Mouse (Mus musculus) fat pad, adult 2 months (tissue): ENCODE results near the gene Mfsd4a.

Source experiments
- DNase-seq: peaks from one replicate; pipeline ENCODE4 v3.0.0-alpha.2; 2011; ENCODE audit warnings: low read depth, low spot score; ENCODE audit errors: extremely low read depth

Gene Mfsd4a

DNA sequence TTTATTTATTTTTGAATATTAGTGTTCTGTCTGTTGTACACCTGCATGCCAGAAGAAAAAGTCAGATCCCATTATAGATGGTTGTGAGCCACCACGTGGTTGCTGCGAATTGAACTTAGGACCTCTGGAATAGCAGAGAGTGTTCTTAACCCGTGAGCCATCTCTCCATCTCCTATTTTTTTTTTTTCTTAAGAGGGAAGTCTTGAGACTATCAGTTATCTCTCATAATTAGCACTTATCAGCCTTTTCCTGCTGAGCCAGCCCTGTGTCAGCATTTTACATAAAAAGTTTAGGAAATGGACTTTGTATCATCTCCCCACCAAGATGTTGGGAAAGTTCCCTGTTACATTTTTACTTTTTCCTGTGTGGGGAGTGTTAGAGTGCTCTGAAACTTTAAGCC lies 45.8 kb downstream of the Mfsd4a start:
- no peak for DNase-seq

GRCm38 (mm10) chr1:132019876-132020275 lies 48.0 kb downstream of the Mfsd4a start:
- no peak for DNase-seq

- no peak for DNase-seq
Measured at GRCm38 (mm10) chr1:132016691-132017090, 51.2 kb downstream of the Mfsd4a start.

DNA sequence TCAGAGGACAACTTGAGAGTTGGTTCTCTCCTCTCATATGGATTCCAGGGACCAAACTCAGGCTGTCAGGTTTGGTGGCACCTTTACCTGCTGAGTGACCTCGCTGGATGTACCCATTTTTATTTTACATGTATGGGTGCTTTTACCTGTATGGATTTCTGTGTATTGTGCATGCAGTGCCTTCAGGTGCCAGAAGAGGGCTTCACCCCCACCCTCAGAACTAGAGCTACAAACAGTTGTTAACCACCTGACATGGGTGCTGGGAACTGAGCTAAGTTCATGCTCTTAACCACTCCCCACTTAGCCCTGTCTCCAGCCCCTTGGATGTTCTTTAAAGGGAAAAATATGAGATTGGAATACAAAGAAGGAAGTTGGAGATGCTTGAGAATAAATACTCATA lies 53.1 kb downstream of the Mfsd4a start:
- DNase-seq: no peak

GRCm38 (mm10) chr1:132012861-132013260 lies 55.0 kb downstream of the Mfsd4a start:
- no peak for DNase-seq

DNA sequence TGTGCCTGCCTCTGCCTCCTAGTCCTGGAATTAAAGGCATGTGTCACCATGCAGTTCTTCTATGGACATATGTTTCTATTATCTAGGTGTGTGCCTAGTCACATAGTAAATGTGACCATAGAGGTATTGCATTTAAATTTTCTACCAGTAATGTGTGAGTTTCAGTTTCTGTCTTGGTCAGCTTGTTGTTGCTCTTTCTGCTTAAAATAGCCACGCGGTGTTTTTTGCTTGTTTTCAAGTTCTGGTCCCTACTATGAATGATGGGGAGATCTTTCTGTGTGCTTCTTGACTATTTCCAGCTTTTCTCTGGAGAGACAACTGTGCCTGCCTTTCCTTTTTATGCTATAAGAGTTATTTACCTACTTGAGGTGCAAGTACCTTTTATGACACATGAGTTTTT lies 56.1 kb downstream of the Mfsd4a start:
- no peak for DNase-seq

- peak; percentile 92 for DNase-seq
Measured at GRCm38 (mm10) chr1:132010632-132011501, 57.0 kb downstream of the Mfsd4a start.

DNA sequence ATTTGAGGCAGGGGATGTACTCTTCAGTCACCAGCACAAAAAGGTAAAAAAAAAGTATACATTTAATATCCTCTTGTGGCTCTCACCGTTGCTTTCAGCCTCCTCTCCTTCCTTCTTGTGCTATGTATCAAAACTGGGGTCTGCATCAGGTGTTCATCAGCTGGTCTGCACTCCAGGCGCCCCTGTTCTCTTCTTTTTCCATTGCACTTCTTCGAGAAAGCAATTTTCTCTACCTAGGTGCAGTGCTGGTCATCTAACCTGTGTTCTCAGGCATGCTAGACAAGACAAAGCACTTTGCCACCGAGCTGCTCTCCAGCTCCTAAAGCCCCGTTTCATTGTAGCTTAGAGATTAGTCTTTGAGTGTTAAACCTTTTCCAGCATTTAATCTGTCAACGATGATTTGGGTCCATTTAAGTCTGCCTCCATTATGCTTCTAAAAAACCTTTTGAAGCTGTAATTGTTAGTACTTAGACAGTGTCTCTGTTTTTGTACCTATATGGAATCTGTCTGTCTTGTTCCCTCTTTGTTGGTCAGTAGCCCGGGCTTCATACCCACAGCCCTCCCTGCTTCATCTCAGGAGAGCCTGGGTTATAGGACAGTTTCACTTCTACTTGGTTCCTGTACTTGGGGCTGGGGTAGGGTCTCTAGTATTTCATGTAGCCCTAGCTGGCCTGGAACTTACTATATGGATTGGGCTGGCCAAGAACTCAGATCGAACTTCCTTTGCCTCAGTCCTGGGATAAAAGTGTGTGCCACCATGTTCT lies 58.8 kb downstream of the Mfsd4a start:
- DNase-seq: no peak

DNA sequence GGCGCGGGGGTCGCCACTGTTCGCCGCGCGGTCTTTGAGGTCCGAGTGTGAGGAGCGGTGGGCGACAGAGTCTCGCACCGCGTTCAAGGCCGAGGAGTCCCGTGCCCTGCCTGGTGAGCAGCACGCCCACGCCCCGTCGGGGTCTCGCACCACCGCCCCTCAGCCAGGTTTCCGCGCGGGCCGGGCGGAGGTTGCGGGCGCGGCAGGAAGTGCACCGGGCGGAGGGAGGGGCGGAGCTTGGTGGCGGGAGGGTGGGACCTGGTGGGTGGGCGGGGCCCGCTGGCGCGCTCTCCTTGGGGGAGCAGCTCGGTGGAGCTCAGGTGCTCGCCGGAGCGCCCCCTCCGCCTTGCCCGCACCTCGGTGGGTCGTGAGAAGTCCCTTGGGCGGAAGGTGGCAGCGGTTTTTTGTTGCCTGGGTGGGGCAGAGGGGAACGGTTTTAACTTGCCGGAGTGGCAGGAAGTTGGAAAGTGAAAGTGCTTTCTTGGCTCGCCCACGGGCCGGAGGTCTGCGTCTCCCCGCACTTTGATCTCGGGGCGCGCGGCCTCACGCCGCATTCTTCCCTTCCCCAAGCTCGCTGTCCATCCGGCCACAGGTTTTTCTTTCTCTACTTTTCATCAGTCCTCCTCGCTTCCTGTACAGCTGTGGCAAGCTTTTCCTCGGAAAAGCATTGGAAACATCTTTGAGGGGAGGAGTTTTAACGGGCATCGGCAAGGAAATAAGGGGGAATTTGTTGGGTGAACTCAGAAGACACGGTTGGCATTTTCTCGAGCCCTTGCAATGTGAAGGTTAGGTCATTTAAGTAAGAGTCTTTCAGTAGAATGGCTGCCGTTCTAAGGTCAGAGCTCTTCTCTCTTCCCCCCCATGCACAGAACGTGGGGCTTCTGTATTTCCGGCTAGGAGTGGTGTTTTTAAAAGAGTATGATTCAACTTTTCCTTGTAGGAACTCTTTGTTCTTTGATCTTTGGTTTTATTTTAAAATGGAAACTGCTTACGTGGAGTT lies 59.7 kb downstream of the Mfsd4a start:
- no peak for DNase-seq

- DNase-seq: no peak
Measured at GRCm38 (mm10) chr1:132007282-132007815, 60.5 kb downstream of the Mfsd4a start, which contains the start of gene Elk4. Elk4 (plus strand) TSS chr1:132007607.

GRCm38 (mm10) chr1:132006721-132007120 lies 61.1 kb downstream of the Mfsd4a start:
- DNase-seq: no peak

- DNase-seq: no peak
Measured at GRCm38 (mm10) chr1:132006046-132006445, 61.8 kb downstream of the Mfsd4a start.

GRCm38 (mm10) chr1:132005466-132005865 lies 62.4 kb downstream of the Mfsd4a start:
- DNase-seq: no peak

DNA sequence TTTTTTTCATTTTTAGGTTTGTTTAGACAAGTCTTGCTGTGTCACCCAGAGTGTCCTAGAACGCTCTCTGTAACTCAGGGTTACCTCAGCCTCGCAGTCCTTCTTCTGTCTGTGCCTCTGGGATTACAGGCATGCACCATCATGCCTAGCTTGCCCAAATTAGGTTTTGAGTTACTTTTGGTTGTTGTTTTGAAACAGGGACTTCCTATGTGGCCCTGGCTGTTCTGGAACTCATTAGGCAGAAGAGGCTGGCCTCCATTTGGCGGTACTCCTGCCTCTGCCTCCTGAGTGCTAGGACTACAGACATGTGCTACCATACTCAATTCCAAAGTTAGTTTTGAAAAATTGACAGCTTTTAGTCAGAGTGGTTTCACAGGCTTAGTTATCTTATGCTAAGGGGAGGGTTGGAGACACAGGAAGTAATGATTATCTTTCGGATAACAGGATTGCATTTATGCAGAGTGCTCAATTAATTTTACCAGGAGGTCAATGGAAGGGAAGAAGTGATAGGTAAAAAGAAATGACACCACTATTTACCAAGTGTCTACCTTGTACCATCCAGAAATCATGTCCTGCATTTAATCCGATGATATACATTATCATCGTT lies 63.2 kb downstream of the Mfsd4a start:
- no peak for DNase-seq

DNA sequence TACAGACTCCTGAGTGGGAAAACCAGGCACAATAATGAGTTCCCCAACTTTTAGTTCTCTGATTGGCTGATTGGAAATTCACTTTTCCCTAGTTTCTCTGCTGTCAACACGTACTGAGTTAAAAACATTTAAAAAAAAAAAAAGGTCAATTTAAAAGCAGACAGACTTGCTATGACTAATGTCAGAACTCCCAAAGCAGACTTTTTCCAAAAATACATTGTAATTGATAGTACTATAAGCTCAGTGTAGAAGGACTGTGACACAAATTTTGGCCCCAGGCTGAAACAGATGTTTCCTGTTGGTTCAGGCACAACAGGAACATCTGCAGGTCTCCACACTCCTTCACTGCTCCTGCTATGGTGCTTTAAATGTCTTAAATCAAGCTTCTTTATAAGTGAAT lies 64.0 kb downstream of the Mfsd4a start:
- no peak for DNase-seq

DNA sequence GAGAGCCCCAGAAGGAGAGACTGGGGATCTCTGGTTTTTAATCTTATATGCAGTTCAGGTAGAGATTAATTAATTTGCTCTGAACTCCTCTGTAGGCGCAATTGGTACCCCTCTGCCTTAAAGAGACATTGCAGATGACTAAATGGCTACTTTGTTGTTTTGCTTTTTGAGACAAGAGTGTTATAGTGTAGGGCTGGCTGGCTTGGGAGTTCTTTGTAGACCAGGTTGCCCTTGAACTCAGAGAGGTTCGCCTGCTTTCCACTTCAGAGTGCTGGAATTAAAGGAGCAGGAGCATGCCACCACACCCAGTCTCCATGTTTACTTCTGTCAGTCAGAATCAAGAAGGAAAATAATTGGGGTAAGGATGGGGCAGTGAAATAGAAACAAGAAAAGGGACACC lies 64.8 kb downstream of the Mfsd4a start:
- DNase-seq: no peak

GRCm38 (mm10) chr1:132001880-132002330 lies 66.0 kb downstream of the Mfsd4a start:
- peak; percentile 61 for DNase-seq

DNA sequence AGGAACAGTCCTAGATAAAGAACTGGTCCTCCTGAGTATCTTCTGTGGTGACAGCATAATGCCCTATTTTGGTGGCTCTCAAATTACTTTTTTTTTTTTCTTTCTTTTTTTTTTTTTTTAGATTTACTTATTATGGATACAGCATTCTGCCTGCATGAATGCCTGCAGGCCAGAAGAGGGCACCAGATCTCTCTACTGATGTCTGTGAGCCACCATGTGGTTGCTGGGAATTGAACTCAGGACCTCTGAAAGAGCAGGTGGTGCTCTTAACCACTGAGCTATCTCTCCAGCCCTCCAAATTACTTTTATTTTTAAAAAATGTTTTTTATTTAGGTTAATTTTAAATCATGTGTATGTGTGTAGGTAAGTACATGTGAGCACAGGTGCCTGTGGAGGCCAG lies 67.4 kb downstream of the Mfsd4a start:
- no peak for DNase-seq

DNA sequence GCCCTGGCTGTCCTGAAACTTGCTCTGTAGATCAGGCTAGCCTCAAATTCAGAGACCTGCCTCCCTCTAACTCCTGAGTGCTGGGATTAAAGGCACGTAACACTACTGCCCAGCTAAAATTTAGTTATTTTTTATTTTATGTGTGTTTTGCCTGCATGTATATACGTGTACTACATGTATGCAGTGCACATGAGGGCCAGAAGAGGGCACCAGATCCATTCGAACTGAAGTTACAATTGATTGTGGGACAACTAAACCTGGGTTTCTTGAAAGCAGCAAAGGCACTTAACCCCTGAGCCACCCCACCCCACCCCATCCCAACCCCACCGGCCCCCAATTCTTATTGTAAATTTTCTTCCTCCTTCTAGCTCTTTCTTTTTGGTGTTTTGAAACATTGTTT lies 72.8 kb downstream of the Mfsd4a start:
- DNase-seq: no peak
